Mouse (Mus musculus) MEL (cell line): ENCODE data around the gene Ptprk. TPM values are rescaled to one million over a fixed set of nuclear protein-coding genes. Genes with fewer than 3 reads are reported as not detected.

Experiments used
- DNase-seq: peaks from one replicate; pipeline ENCODE4 v3.0.0; 2011; ENCODE audit warnings: low read depth, low spot score
- H3K27ac ChIP-seq: 2 replicates; pipeline ENCODE4 v1.5.1; 2012; ENCODE audit warnings: low read depth, mild to moderate bottlenecking, control low read depth, low read length, moderate library complexity; ENCODE audit not compliant: control insufficient read depth
- H3K27me3 ChIP-seq, 2 experiments: fragments of 150-350 bp in 1 of 2; sonication (generic) in 1 of 2; 2 replicates each; pipeline ENCODE4 v1.6.1; 2012; ENCODE audit warnings: low read length in 2 of 2, mild to moderate bottlenecking in 2 of 2, improper control_type of control experiment in 1 of 2, moderate library complexity in 1 of 2; ENCODE audit not compliant: insufficient read depth in 2 of 2, control insufficient read depth in 1 of 2
- H3K36me3 ChIP-seq, 2 experiments: 2 replicates each; pipeline ENCODE4 v1.6.1; 2012 to 2014; ENCODE audit warnings: low read length in 2 of 2, improper control_type of control experiment in 1 of 2, inconsistent platforms in 1 of 2, mild to moderate bottlenecking in 1 of 2; ENCODE audit not compliant: insufficient read depth in 2 of 2, control insufficient read depth in 1 of 2
- H3K4me1 ChIP-seq, 2 experiments: fragments of 150-350 bp in 1 of 2; sonication (generic) in 1 of 2; 2 replicates each; pipeline ENCODE4 v1.6.1; 2012; ENCODE audit warnings: low read length in 2 of 2, improper control_type of control experiment in 1 of 2, mild to moderate bottlenecking in 1 of 2; ENCODE audit not compliant: insufficient read depth in 2 of 2, control insufficient read depth in 1 of 2
- H3K4me3 ChIP-seq, 2 experiments: fragments of 150-350 bp in 1 of 2; sonication (generic) in 1 of 2; 2 replicates each; pipeline ENCODE4 v1.5.1; 2012; ENCODE audit warnings: low read depth in 2 of 2, low read length in 2 of 2, mild to moderate bottlenecking in 2 of 2, moderate library complexity in 2 of 2, control low read depth in 1 of 2, improper control_type of control experiment in 1 of 2; ENCODE audit not compliant: control insufficient read depth in 1 of 2, insufficient read depth in 1 of 2
- H3K79me2 ChIP-seq: 2 replicates; pipeline ENCODE4 v1.6.1; 2012; ENCODE audit warnings: mild to moderate bottlenecking, low read length, moderate library complexity; ENCODE audit not compliant: control insufficient read depth, poor library complexity, insufficient read depth
- H3K9ac ChIP-seq: 2 replicates; pipeline ENCODE4 v1.6.1; 2012; ENCODE audit warnings: low read depth, mild to moderate bottlenecking, control low read depth, low read length, moderate library complexity; ENCODE audit not compliant: control insufficient read depth, poor library complexity, severe bottlenecking
- H3K9me3 ChIP-seq: fragments of 150-350 bp; sonication (generic); replicated peaks from 2 replicates; pipeline ENCODE4 v1.6.1; 2012; ENCODE audit warnings: mild to moderate bottlenecking, low read length, improper control_type of control experiment, moderate library complexity; ENCODE audit not compliant: insufficient read depth
- BHLHE40 ChIP-seq: IDR thresholded peaks from 2 replicates; pipeline ENCODE4 v1.6.1; 2012; ENCODE audit warnings: low read depth, mild to moderate bottlenecking, inconsistent platforms, low read length, improper control_type of control experiment, borderline replicate concordance
- CHD2 ChIP-seq: IDR thresholded peaks from 2 replicates; pipeline ENCODE4 v1.6.1; 2011; ENCODE audit warnings: low read length, improper control_type of control experiment
- E2F4 ChIP-seq: IDR thresholded peaks from 2 replicates; pipeline ENCODE4 v1.6.1; 2011; ENCODE audit warnings: low read depth, low read length, improper control_type of control experiment, borderline replicate concordance
- ELF1 ChIP-seq: IDR thresholded peaks from 2 replicates; pipeline ENCODE4 v1.6.1; 2014; ENCODE audit warnings: low read depth, mild to moderate bottlenecking, inconsistent platforms, low read length, improper control_type of control experiment, moderate library complexity
- EP300 ChIP-seq, 2 experiments: IDR thresholded peaks; 2 replicates each; pipeline ENCODE4 v1.6.1; 2011; ENCODE audit warnings: improper control_type of control experiment in 2 of 2, low read length in 2 of 2, low read depth in 1 of 2, mild to moderate bottlenecking in 1 of 2
- GATA1 ChIP-seq: IDR thresholded peaks from 2 replicates; pipeline ENCODE4 v1.6.1; 2011; ENCODE audit warnings: low read depth, low read length, improper control_type of control experiment
- HCFC1 ChIP-seq: IDR thresholded peaks from 2 replicates; pipeline ENCODE4 v1.6.1; 2012; ENCODE audit warnings: low read depth, mild to moderate bottlenecking, inconsistent platforms, low read length, improper control_type of control experiment, moderate library complexity
- JUND ChIP-seq: IDR thresholded peaks from 2 replicates; pipeline ENCODE4 v1.6.1; 2011; ENCODE audit warnings: low read depth, mild to moderate bottlenecking, improper control_type of control experiment, low read length
- KAT2A ChIP-seq: conservative IDR thresholded peaks from 2 replicates; pipeline ENCODE4 v1.6.1; 2012; ENCODE audit warnings: low read depth, low read length, improper control_type of control experiment, inconsistent platforms
- MXI1 ChIP-seq: IDR thresholded peaks from 2 replicates; pipeline ENCODE4 v1.6.1; 2011; ENCODE audit warnings: mild to moderate bottlenecking, low read depth, low read length, improper control_type of control experiment
- NELFE ChIP-seq: IDR thresholded peaks from 2 replicates; pipeline ENCODE4 v1.6.1; 2011; ENCODE audit warnings: low read depth, low read length, improper control_type of control experiment
- NRF1 ChIP-seq: IDR thresholded peaks from 2 replicates; pipeline ENCODE4 v1.6.1; 2014; ENCODE audit warnings: low read depth, mild to moderate bottlenecking, inconsistent platforms, low read length, improper control_type of control experiment, moderate library complexity; ENCODE audit not compliant: poor library complexity, insufficient read depth, severe bottlenecking
- RAD21 ChIP-seq: IDR thresholded peaks from 2 replicates; pipeline ENCODE4 v1.6.1; 2011; ENCODE audit warnings: mild to moderate bottlenecking, low read depth, low read length, improper control_type of control experiment
- TBP ChIP-seq: IDR thresholded peaks from 2 replicates; pipeline ENCODE4 v1.8.0; 2011; ENCODE audit warnings: low read depth, low read length, improper control_type of control experiment
- TCF12 ChIP-seq: IDR thresholded peaks from 2 replicates; pipeline ENCODE4 v1.6.1; 2014; ENCODE audit warnings: low read depth, mild to moderate bottlenecking, inconsistent platforms, low read length, improper control_type of control experiment, moderate library complexity
- USF1 ChIP-seq: IDR thresholded peaks from 2 replicates; pipeline ENCODE4 v1.6.1; 2014; ENCODE audit warnings: low read depth, mild to moderate bottlenecking, inconsistent platforms, low read length, improper control_type of control experiment, moderate library complexity
- polyA plus RNA-seq, 2 experiments: library from polyadenylated mRNA; stranded (reverse) in 1 of 2; unstranded in 1 of 2; fragments of >175 nt in 1 of 2; fragments of >200 nt in 1 of 2; gene quantifications; 2 replicates each; pipeline versions ENCODE4 v1.2.1 to v1.2.4; 2012; ENCODE audit warnings: low replicate concordance in 2 of 2, low read depth in 1 of 2; ENCODE audit not compliant: insufficient read length in 2 of 2, insufficient read depth in 1 of 2, missing spikeins in 1 of 2
- total RNA-seq: library from RNA; depleted of rRNA; stranded (reverse); fragments of 300-350 nt; gene quantifications from 2 replicates; pipeline ENCODE4 v1.2.3, GENCODE M21; 2012

Ptprk gene
- total and polyA plus RNA-seq, 3 experiments = under 0.01 TPM; not detected in 2

DNA sequence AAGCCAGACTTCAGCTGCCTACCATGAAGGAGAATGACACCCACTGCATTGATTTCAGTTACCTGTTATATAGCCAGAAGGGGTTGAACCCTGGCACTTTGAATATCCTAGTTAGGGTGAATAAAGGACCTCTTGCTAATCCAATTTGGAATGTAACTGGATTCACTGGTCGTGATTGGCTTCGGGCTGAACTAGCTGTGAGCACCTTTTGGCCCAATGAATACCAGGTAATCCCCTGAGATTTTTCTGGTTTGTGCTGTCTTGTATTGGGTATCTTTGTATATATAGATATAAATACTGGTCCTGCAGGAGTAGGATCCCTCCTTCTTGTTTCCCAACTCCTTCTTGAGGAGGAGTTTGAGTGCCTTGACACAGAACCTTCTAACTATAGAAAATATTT lies 188.9 kb downstream of the Ptprk start:
- Histone ChIP-seq H3K4me1 (no peaks in the 10 kb centered on the region), H3K9me3 (no peaks in the 10 kb centered on the region), H3K4me3 (no peak overlapping the region), H3K27ac (no peak overlapping the region), H3K79me2 (no peaks in the 10 kb centered on the region), H3K9ac (no peak overlapping the region), H3K27me3 (no peaks in the 10 kb centered on the region), H3K36me3 (no peaks in the 10 kb centered on the region)
- no peak for DNase-seq
- TF ChIP-seq HCFC1 (no peak), ELF1 (no peak), CHD2 (no peak), E2F4 (no peak), GATA1 (no peak)

DNA sequence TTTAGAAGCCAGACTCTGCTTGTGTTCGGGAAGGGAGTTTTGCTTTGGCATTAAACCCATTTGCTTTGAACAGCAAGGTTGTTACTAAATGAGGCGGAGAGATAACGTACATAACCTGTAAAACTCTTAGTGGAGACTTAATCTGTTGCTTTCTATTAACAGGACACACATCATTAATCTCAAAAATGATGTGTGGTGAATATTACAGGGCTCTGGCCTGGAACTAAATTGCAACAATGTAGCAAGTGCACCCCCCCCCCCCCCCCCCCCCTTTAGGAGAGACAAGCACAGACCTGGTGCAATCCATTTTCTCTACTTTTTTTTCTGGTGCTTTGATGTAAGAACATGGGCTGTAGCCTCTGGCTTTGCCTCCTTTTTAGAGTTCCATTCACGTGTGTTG lies 195.7 kb downstream of the Ptprk start:
- no peaks in the 10 kb centered on the region for H3K9me3 ChIP-seq
- H3K79me2 ChIP-seq = no peaks in the 10 kb centered on the region
- H3K4me1 ChIP-seq = no peaks in the 10 kb centered on the region
- DNase-seq = no peak
- H3K9ac ChIP-seq = no peak overlapping the region
- TF ChIP-seq MXI1 (no peak), USF1 (no peak), TBP (no peak), HCFC1 (no peak), BHLHE40 (no peak), RAD21 (no peak), KAT2A (no peak), NRF1 (no peak), TCF12 (no peak), NELFE (no peak), EP300 (IDR thresholded peaks at IDR 0.05; ENCODE audit: low read depth in 1 of 2, low read length in 2 of 2) (no peak), JUND (no peak)
- no peak overlapping the region for H3K27ac ChIP-seq
- no peak overlapping the region for H3K4me3 ChIP-seq
- no peaks in the 10 kb centered on the region for H3K27me3 ChIP-seq
- H3K36me3 ChIP-seq = no peaks in the 10 kb centered on the region
